Mouse (Mus musculus) macrophage (primary cell): ENCODE measurements around the gene Sema6d. TPM values are rescaled to one million over a fixed set of nuclear protein-coding genes. Genes with fewer than 3 reads are reported as not detected.

ENCODE experiments used
- H3K27ac ChIP-seq: fragments of 350-480 bp; formaldehyde crosslinking; 2 replicates; pipeline ENCODE4 v1.9.0; 2021
- H3K36me3 ChIP-seq: fragments of 350-480 bp; formaldehyde crosslinking; 2 replicates; pipeline ENCODE4 v1.9.0; 2021; ENCODE audit errors: inconsistent target
- H3K4me3 ChIP-seq: fragments of 350-480 bp; formaldehyde crosslinking; 2 replicates; pipeline ENCODE4 v1.9.0; 2021; ENCODE audit errors: inconsistent target
- H3K79me2 ChIP-seq: fragments of 350-480 bp; formaldehyde crosslinking; 2 replicates; pipeline ENCODE4 v1.9.0; 2021; ENCODE audit errors: inconsistent target
- WGBS: methylation state at CpG from one replicate; pipeline ENCODE4 v1.1.7; 2026; ENCODE audit warnings: inconsistent platforms; ENCODE audit not compliant: missing documents; 5-methylcytosine and 5-hydroxymethylcytosine counted together
- polyA plus RNA-seq: library from polyadenylated mRNA; stranded (reverse); fragments of 250-400 nt; gene quantifications from 3 replicates; pipeline ENCODE4 v1.2.4, GENCODE M21; 2018; ENCODE audit warnings: inconsistent platforms
- total RNA-seq, 78 experiments: library from RNA; depleted of rRNA; stranded (reverse); fragments of 250-400 nt; gene quantifications; 1 replicate in 9 of 78; 2 replicates in 24 of 78; 3 replicates in 43 of 78; 4 replicates in 2 of 78; pipeline ENCODE4 v1.2.4; 2018; ENCODE audit warnings: inconsistent platforms in 56 of 78

Gene Sema6d
- total RNA-seq (2018; cell fraction: chromatin; rRNA removed), result 10 to 100 TPM in 8 of 26 experiments, 1 to 10 TPM in 14, under 1 TPM in 4; 0.71 to 23.9 (median 2.9) TPM
- 1 to 10 TPM in 14 of 26 experiments, under 1 TPM in 12; 0.49 to 9.4 (median 1.1) TPM for total RNA-seq (2018; cell fraction: cytosol; rRNA removed)
- total RNA-seq (2018; cell fraction: nucleus; rRNA removed), result 10 to 100 TPM in 8 of 26 experiments, 1 to 10 TPM in 18; 1.3 to 36.1 (median 5.8) TPM
- polyA plus RNA-seq, result 0.93 to 1.4 TPM (median 1.1 TPM) in 3 replicates

DNA sequence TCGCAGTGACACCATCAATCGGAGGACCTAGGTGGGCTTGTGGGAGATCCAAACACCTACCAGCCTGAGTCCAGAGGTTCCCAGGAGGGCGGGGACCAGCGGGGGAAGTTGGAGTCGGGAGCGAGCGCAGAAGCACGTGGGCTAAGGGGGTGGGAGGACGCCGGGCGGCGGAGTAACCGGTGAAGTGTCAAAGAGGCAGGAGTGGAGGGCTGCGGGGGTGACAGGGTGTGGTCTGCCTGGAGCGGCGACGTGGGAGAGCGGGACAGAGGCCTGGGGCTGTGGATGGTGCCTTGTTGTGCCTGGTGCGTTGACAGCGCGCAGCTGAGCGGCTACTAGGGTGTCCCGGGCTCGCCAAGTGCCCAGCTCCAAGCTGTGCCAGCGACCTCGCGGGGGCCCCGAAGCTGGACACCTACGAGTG lies at the start of gene Sema6d:
TSS of gene Sema6d (plus strand) at position 157 of the 418 bp plus-strand sequence.
- 4% methylated on average over 29 of the region's 29 CpGs for WGBS
- no peaks in the 10 kb centered on the region for H3K79me2 ChIP-seq
- no peaks in the 10 kb centered on the region for H3K36me3 ChIP-seq
- H3K27ac ChIP-seq, result no peak within 1 kb of the TSS
- no peak within 1 kb of the TSS for H3K4me3 ChIP-seq

DNA sequence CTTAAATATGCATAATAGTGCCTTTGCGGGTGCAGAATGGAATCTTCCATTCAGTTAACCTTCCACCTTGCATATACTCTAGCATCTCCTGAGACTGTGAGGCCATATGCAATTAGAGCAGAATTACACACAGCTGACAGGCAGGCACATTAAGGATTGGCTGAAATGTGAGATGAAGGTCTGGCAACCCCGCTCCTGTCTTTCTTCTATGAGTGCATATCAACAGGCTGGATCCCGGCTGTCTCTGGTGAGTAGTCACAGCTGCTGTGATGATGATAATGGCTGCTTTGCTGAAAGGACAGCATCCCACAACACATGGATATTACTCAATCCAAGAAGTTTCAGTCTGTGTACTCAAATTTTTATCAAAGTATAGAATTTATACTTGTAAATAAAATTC lies 29.9 kb upstream of the Sema6d start:
- no peaks in the 10 kb centered on the region for H3K36me3 ChIP-seq
- no peak overlapping the region for H3K4me3 ChIP-seq
- H3K27ac ChIP-seq, result no peak overlapping the region
- no peaks in the 10 kb centered on the region for H3K79me2 ChIP-seq
- 90% methylated on average over 3 of the region's 3 CpGs for WGBS

DNA sequence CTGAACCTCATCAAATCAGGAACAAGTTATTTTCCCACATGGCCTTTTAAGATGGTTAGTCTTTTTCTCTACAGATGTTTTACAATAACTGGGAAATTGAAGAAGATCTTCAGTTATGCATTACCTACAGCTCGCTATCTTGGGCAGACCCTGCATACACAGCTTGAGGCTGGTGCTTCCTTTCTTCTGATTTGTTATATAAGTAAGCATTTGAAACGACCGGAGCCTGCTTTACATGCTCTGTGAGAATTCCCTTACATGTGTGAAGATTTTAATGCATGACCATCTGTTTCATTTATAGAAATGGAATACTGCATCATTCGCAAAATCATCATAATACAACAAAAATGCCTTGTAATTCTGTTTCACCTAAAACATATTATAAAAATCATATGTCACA lies 21.4 kb upstream of the Sema6d start:
- Histone ChIP-seq H3K79me2 (no peaks in the 10 kb centered on the region), H3K36me3 (no peaks in the 10 kb centered on the region), H3K4me3 (no peak overlapping the region), H3K27ac (no peak overlapping the region)
- 85% methylated on average over 4 of the region's 4 CpGs for WGBS

DNA sequence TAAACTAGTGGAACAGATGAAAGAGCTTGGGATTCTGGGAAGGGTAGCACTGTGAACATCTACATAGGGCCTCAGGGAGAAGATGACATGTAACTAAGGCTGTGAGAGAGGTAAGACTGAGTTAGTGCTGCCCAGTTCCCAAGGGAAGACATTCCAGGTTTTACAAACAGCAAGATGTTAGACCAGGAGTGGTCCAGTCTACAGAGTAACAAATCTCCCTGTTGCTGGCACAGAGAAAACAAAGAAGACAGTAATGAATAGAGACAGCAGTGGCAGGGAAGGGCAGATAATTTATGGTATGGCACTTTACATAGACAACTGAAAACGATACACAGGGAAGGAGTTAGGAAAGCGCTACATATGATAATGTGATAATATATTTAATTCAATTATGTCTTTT lies 19.1 kb upstream of the Sema6d start:
- Histone ChIP-seq H3K4me3 (no peak overlapping the region), H3K79me2 (no peaks in the 10 kb centered on the region), H3K36me3 (no peaks in the 10 kb centered on the region), H3K27ac (no peak overlapping the region)
- 100% methylated on average over 1 of the region's 2 CpGs for WGBS

DNA sequence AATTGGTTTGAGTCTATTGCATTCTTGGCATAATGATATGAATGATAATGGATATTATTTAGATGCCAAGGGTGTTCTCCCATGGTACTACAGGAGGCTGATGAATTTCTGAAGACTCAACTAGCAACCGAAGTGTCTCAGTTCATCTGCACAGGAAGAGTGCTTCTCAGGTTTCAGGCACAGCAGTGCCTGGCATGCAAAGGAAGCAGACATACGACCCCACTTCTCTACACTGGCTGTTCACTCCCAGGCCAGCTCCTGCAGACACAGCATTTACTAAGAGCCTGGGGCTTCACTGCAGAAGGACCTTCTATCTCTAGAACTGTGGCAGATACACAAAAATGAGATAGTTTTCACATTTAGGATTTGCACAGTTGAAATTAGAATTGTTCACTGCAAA lies 18.4 kb upstream of the Sema6d start:
- no peaks in the 10 kb centered on the region for H3K36me3 ChIP-seq
- no peak overlapping the region for H3K27ac ChIP-seq
- WGBS, result 22% methylated on average over 2 of the region's 2 CpGs
- no peaks in the 10 kb centered on the region for H3K79me2 ChIP-seq
- H3K4me3 ChIP-seq, result no peak overlapping the region

DNA sequence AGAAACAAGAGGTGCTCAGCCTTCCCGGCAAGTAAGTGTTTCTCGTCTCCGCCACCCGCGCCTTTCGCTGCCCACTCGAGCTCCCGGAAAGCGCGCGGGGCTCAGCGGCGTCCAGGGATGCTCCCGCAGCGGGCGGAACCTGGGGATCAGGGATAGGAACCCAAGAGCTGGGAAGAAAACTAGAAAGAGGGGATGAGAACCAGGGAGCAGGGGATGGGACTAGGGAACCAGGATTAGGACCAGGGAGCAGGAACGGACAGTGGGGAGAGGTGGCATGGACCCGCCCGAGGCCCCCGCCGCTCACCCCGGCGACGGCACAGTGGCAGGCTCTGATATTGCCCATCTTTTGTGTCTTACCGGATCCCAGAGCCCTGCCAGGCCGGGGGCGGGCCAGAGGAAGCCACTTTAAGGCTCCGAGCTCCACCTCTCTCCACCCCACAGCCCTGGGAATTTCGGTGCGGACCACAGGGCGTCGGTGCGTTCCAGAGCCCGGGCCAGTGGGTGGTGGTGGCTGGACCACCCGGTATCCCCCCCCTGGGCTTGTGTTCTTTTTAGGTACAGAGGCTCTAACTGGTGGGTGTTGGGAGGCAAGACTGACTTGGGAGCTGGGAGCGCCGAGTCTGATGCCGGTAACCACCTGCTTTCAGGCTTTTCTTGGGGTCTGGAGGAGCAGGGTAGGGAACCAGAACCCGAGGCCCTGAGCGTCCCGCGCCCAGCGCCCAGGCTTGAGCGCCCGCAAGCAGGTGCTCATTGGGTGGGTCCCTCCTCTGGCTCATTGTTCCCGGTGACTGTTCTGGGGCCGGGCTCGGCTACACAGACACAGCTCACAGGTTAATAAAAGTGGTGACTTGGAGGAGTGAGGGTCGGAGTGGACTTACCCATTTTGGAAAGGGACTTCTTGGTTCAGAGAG lies 717 bp downstream of the Sema6d start:
- Histone ChIP-seq H3K79me2 (no peaks in the 10 kb centered on the region), H3K27ac (no peak overlapping the region), H3K36me3 (no peaks in the 10 kb centered on the region), H3K4me3 (no peak overlapping the region)
- 5% methylated on average over 49 of the region's 49 CpGs for WGBS

DNA sequence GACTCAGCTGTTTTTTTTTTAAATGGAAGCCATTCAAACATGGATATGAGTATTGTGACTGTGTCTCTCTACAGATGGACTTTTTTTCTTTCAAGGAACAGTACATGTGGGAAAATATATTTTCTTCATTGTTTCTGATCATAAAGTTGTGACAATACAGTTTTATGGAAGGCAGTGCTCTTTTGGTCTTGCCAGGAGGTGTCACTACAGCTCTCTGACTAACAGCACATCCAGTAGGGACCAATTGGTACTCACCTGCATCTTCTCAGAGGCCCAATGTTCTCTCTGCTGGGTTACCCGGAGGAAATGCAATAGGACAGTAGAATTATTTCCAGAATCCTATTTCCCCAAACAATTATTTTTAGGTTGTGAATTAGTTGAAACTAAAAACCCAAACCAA lies 9.9 kb downstream of the Sema6d start:
- Histone ChIP-seq H3K4me3 (no peak overlapping the region), H3K36me3 (no peaks in the 10 kb centered on the region), H3K79me2 (no peaks in the 10 kb centered on the region), H3K27ac (no peak overlapping the region)
- 47% methylated on average over 1 of the region's 1 CpGs for WGBS

DNA sequence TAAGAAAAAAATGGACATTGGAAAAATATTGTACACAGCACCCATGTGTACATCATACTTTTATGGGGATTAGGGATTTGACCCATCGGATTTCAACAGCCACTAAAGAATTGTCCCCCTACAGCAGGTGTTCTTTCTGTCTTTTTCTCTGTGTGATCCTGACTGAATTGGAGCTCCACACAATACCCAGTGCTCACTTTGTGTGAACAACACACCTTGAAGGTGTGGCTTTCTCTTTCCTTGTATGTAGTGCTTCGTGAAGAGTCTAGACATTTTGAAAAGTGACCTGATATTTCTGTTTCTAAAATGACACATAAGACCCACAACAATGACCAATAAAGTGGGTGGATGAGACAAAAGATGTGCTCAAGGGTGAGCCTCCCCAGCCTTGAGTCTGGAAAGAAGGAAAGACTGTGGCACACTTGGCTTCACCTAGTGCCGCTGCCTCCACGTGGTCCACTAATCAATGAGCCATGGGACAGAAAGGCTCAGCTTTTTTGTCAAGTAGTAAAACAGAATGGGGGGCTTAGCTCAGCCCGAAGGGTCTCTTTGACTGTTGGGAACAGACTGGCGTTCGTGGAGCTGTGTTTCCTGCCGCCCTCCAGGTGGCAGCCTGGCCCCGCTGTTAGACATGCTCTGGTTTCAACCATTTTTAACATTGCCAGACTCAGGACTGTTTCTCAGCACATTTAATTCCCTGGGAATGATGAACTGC lies 10.9 kb downstream of the Sema6d start:
- no peak overlapping the region for H3K4me3 ChIP-seq
- no peak overlapping the region for H3K27ac ChIP-seq
- WGBS, result 26% methylated on average over 9 of the region's 9 CpGs
- H3K36me3 ChIP-seq, result no peaks in the 10 kb centered on the region
- H3K79me2 ChIP-seq, result no peaks in the 10 kb centered on the region

DNA sequence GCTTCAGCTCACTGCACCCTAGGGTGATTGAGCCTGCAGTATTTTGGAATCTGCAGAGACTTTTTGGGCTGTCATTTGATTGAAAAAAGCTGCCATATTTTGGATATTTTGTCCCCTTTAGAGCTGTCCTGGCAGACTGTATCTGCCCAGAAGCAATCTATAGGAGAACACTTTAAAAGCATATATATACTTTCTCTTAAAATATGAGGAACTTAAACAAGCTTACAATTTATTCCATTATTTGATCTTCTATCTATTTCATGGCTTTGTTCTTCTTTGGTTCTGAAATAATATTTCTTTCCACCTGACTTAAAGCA lies 11.4 kb downstream of the Sema6d start:
- no peaks in the 10 kb centered on the region for H3K79me2 ChIP-seq
- no peak overlapping the region for H3K27ac ChIP-seq
- H3K4me3 ChIP-seq, result no peak overlapping the region
- H3K36me3 ChIP-seq, result no peaks in the 10 kb centered on the region

DNA sequence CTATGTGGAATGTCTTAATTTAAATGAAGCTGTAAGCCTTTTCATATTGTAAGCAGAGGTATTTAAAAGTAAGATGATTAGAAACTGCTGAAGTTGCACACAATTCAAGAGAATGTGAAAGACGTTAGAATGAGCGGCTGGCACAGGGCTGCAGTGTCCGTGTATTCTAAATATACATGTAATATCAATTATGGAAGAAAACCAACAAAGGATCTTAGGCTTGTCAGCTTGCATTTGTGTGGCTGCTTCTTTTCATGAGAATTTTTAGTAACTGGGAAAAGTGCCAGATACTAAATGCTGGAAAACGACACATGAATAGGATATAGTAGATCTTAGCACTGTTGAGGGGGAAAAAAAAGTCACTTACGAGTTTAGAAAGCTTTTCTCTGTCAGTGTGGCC lies 11.8 kb downstream of the Sema6d start:
- Histone ChIP-seq H3K36me3 (no peaks in the 10 kb centered on the region), H3K4me3 (no peak overlapping the region), H3K27ac (no peak overlapping the region), H3K79me2 (no peaks in the 10 kb centered on the region)
- WGBS, result 93% methylated on average over 5 of the region's 5 CpGs

DNA sequence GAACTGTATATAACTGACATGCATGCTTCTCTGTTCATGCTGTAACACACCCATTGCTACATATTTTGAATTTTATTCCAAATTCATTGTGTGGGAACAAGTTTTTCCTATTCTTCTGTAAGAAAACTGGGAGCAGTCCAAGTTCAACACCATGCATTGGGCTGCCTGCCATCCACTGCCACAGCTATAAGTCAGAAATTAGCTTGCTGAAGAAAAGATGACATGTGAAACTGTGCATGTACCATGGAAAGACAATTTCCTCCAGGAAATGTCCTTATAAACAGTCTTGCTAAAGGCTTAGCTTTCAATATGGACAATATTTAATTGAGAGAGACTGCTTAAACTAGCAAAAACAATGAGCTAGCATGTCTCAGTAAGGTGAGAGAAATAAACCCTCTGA lies 13.5 kb downstream of the Sema6d start:
- no peaks in the 10 kb centered on the region for H3K79me2 ChIP-seq
- H3K4me3 ChIP-seq, result no peak overlapping the region
- no peaks in the 10 kb centered on the region for H3K36me3 ChIP-seq
- no peak overlapping the region for H3K27ac ChIP-seq

DNA sequence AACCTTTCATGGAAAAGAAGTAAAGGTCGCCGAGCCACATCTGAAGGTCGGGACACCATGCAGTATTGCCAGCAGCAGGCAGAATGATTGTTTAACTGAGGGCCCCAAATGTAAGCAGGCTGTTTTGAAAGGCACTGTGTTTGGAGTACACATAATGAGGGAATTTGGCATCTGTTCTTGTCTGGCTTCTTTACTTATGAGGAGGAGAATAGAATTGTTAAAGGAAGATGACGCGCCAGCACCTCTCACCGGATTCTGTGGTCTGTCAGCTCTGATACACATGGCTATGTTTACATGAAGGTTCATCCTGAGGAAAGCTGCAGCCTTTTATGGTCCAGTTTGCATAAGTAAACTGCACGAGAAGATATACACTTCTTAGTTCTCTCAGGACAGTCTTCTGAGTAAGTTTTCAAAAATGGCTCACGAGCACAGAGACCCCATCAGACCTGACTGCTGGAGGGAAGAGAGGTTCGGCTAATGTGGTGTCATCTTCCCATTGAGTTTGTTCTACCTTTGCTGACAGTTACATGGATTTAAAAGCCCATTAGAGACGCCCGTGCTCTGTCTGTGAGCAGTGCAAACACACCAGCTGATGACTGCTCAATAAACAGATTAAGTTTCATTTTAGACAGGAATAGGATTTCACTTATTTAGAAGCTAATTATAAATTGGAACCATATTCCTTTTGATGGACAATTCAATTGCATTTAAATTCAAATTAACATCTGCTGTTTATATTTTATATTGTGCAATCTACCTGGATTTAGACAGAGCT lies 28.9 kb downstream of the Sema6d start:
- H3K79me2 ChIP-seq, result no peaks in the 10 kb centered on the region
- no peaks in the 10 kb centered on the region for H3K36me3 ChIP-seq
- WGBS, result 79% methylated on average over 11 of the region's 11 CpGs
- H3K27ac ChIP-seq, result no peak overlapping the region
- H3K4me3 ChIP-seq, result no peak overlapping the region

DNA sequence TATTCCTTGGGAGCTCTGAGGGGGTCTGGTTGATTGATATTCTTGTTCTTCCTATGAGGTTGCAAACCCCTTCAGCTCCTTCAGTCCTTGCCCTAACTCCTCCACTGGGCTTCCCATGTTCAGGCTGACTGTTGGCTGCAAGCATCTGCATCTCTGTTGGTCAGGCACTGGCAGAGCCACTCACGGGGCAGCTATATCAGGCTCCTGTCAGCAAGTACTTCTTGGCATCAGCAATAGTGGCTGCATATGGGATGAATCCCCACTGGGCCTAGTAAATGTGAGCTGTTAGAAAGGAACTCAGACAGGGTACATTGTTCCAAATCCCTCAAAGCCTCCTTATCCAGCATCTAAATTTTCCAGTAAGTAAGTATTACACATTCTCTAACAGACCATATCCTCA lies 30.6 kb downstream of the Sema6d start:
- 91% methylated on average over 1 of the region's 1 CpGs for WGBS
- no peak overlapping the region for H3K4me3 ChIP-seq

DNA sequence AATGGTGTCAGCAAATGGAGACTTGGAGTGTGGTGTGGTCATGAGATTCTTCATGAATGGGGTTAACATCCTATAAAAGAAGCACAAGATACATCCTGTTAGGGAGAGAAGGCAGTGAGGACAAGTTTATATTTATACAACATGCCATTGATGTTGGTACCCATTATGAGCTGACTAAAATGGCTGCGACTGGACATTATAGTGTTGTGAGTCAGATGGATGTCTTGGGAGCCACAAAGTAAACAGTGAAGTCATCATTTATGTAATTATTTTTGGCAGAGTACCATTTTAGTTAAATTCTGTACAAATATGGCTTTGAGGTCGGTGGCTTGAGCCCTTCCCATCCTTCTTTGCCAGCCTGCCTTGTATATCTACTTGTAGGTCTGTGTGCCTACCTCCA lies 31.8 kb downstream of the Sema6d start:
- Histone ChIP-seq H3K27ac (no peak overlapping the region), H3K36me3 (no peaks in the 10 kb centered on the region), H3K79me2 (no peaks in the 10 kb centered on the region), H3K4me3 (no peak overlapping the region)
- 86% methylated on average over 2 of the region's 2 CpGs for WGBS

More for the DNA sequence above, 30.6 kb downstream of the Sema6d start:
- Histone ChIP-seq H3K27ac (no peak overlapping the region), H3K36me3 (no peaks in the 10 kb centered on the region), H3K79me2 (no peaks in the 10 kb centered on the region)
